Mouse (Mus musculus) B cell, adult (primary cell): ENCODE results near the gene Mms19. TPM values are rescaled to one million over a fixed set of nuclear protein-coding genes. Genes with fewer than 3 reads are reported as not detected.

Source experiments
- total RNA-seq: library from RNA; stranded (reverse); gene quantifications from 4 replicates; pipeline ENCODE4 v1.2.4, GENCODE M21; 2023; ENCODE audit not compliant: inconsistent age

The Mms19 gene
- 67.2 to 95.1 TPM (median 86.5 TPM) in 4 replicates for total RNA-seq

GRCm38 (mm10) chr19:41980819-41981594, at the start of gene Mms19:
TSS of gene Mms19 (minus strand) at chr19:41981157.

GRCm38 (mm10) chr19:41981595-41981927, 604 bp upstream of the Mms19 start, which contains the start of gene Ubtd1:
TSS of gene Ubtd1 (plus strand) at chr19:41981763.

GRCm38 (mm10) chr19:41933179-41934086, 47.5 kb downstream of the Mms19 start, which contains the start of the genes Exosc1 and Zdhhc16:
TSS of gene Exosc1 (minus strand) at chr19:41933423.
TSS of gene Zdhhc16 (plus strand) at chr19:41933480.

GRCm38 (mm10) chr19:41911178-41912073, 69.5 kb downstream of the Mms19 start, which contains the start of gene Pgam1:
TSS of gene Pgam1 (plus strand) at chr19:41911923.

GRCm38 (mm10) chr19:41895460-41896318, 85.3 kb downstream of the Mms19 start, which contains the start of gene Rrp12:
TSS of gene Rrp12 (minus strand) at chr19:41896173.

Other genes with a start within 250 kb of the Mms19 start
- gene Slit1, start 237.5 kb downstream of the Mms19 start, total RNA-seq, result 0.19 to 1.5 TPM (median 0.25 TPM) in 4 replicates
- gene Arhgap19, start 179.1 kb downstream of the Mms19 start, total RNA-seq, result 3.0 to 3.7 TPM (median 3.3 TPM) in 4 replicates
- gene Frat1, start 151.2 kb downstream of the Mms19 start, total RNA-seq, result 33.1 to 39.4 TPM (median 36.8 TPM) in 4 replicates
- 36.5 to 41.7 TPM (median 38.4 TPM) in 4 replicates for gene Frat2, start 133.0 kb downstream of the Mms19 start, total RNA-seq
- 34.8 to 39.3 TPM (median 37.1 TPM) in 4 replicates for gene Rrp12, start 85.0 kb downstream of the Mms19 start, total RNA-seq
- gene Pgam1, start 69.2 kb downstream of the Mms19 start, total RNA-seq, result 86.8 to 97.9 TPM (median 93.3 TPM) in 4 replicates
- gene Exosc1, start 47.7 kb downstream of the Mms19 start, total RNA-seq, result 40.0 to 50.6 TPM (median 46.0 TPM) in 4 replicates
- gene Zdhhc16, start 47.7 kb downstream of the Mms19 start, total RNA-seq, result 28.6 to 39.4 TPM (median 35.1 TPM) in 4 replicates
- gene Ubtd1, start 606 bp upstream of the Mms19 start, total RNA-seq, result 5.3 to 9.2 TPM (median 6.3 TPM) in 4 replicates
- gene Ankrd2, start 54.8 kb upstream of the Mms19 start, total RNA-seq, result not detected in 4 replicates
- gene Hoga1, start 64.5 kb upstream of the Mms19 start, total RNA-seq, result not detected in 4 replicates
- not detected in 4 replicates for gene 4933411K16Rik, start 71.1 kb upstream of the Mms19 start, total RNA-seq
- gene Morn4, start 105.2 kb upstream of the Mms19 start, total RNA-seq, result not detected in 4 replicates
- gene Pi4k2a, start 109.3 kb upstream of the Mms19 start, total RNA-seq, result 42.6 to 49.7 TPM (median 45.9 TPM) in 4 replicates
- 2.2 to 5.8 TPM (median 3.4 TPM) in 4 replicates for gene Avpi1, start 147.9 kb upstream of the Mms19 start, total RNA-seq
- gene Marveld1, start 166.2 kb upstream of the Mms19 start, total RNA-seq, result 0.45 to 1.2 TPM (median 0.84 TPM) in 4 replicates
- gene Zfyve27, start 182.8 kb upstream of the Mms19 start, total RNA-seq, result 72.1 to 92.5 TPM (median 83.6 TPM) in 4 replicates
- not detected in 4 replicates for gene Sfrp5, start 221.1 kb upstream of the Mms19 start, total RNA-seq